Mouse (Mus musculus) neural tube, embryonic 12.5 days (tissue): ENCODE results near the gene Cela1. TPM values are rescaled to one million over a fixed set of nuclear protein-coding genes. Genes with fewer than 3 reads are reported as not detected.

Source experiments
- ATAC-seq: fragments of 200-750 bp; cut with Nextera tagmentation; 2 replicates; pipeline ENCODE4 v1.8.0; 2017; ENCODE audit warnings: low read depth, mild to moderate bottlenecking, moderate TSS enrichment, moderate library complexity; ENCODE audit not compliant: low FRiP score
- H3K27ac ChIP-seq: fragments of 300-500 bp; sonication (generic); 2 replicates; pipeline ENCODE4 v1.5.1; 2016
- H3K27me3 ChIP-seq: fragments of 300-500 bp; sonication (generic); replicated peaks from 2 replicates; pipeline ENCODE4 v1.6.1; 2016; ENCODE audit warnings: mild to moderate bottlenecking
- H3K36me3 ChIP-seq: fragments of 300-500 bp; sonication (generic); 2 replicates; pipeline ENCODE4 v1.6.1; 2016; ENCODE audit warnings: mild to moderate bottlenecking
- H3K4me1 ChIP-seq: fragments of 300-500 bp; sonication (generic); 2 replicates; pipeline ENCODE4 v1.6.1; 2016
- H3K4me2 ChIP-seq: fragments of 300-500 bp; sonication (generic); replicated peaks from 2 replicates; pipeline ENCODE4 v1.6.1; 2016; ENCODE audit warnings: mild to moderate bottlenecking
- H3K4me3 ChIP-seq: fragments of 300-500 bp; sonication (generic); 2 replicates; pipeline ENCODE4 v1.5.1; 2016
- H3K9ac ChIP-seq: fragments of 300-500 bp; sonication (generic); 2 replicates; pipeline ENCODE4 v1.6.1; 2016; ENCODE audit warnings: mild to moderate bottlenecking
- H3K9me3 ChIP-seq: fragments of 300-500 bp; sonication (generic); 2 replicates; pipeline ENCODE4 v1.6.1; 2016; ENCODE audit warnings: mild to moderate bottlenecking
- WGBS: fragments of 180-500 bp; shearing (Covaris S2); methylation state at CpG from one replicate; pipeline ENCODE4 v1.1.7; 2016; 5-methylcytosine and 5-hydroxymethylcytosine counted together
- polyA plus RNA-seq: library from polyadenylated mRNA; unstranded; fragments of >200 nt; fragmentation: Nextera tagmentation; extraction: Ambion mirVana; gene quantifications from 2 replicates; pipeline ENCODE4 v1.2.1, GENCODE M21; 2016

Gene Cela1
- polyA plus RNA-seq, 1 experiment from 2014 or later, result 3.4 TPM

DNA sequence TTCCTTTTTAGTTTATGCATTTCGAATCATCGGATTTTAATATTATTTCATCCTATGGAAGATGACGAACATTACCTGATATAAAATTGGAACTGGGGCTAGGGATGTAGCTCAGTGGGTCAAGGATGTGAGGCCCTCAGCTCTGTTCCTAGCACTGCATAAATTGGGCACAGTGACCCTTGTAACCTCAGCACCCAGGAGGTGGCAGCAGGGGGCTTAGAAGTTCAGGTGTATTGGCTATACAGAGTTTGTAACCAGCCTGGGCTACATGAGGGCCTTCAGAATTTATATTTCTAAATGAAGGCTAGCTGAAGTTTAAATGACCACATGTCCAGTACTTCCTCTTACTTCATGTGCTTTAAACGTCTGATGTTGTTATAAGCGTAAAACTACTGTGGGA lies 33.7 kb upstream of the Cela1 start:
- no peaks in the 10 kb centered on the region for H3K36me3 ChIP-seq
- no peak overlapping the region for H3K4me3 ChIP-seq
- H3K9me3 ChIP-seq, result no peaks in the 10 kb centered on the region
- H3K27me3 ChIP-seq, result no peaks in the 10 kb centered on the region
- no peak for ATAC-seq
- H3K9ac ChIP-seq, result no peak overlapping the region
- WGBS, result 91% methylated on average over 5 of the region's 5 CpGs
- no peaks in the 10 kb centered on the region for H3K4me1 ChIP-seq
- H3K27ac ChIP-seq, result no peak overlapping the region
- H3K4me2 ChIP-seq, result no peak overlapping the region

DNA sequence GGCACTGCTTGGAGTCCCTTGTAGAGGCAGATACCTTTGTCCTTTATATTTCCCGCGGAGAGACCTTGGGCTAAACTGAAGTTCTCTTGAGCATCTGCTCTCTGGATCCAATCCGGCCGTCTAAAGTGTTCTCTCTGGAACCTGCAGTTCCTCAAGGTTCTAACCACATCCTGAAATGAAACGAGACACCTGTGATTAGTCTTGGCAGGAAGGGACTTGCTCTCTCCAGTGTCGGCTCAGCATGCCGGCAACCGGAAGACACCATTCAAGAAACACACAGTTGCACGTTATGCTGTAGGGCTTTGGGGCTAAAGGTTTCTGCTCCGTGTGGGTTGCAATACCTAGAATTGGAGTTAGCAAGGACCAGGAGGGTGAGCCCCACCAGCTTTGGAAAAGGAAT lies 32.3 kb upstream of the Cela1 start:
- Histone ChIP-seq H3K4me1 (no peaks in the 10 kb centered on the region), H3K4me3 (no peak overlapping the region), H3K4me2 (no peak overlapping the region), H3K9me3 (no peaks in the 10 kb centered on the region), H3K36me3 (no peaks in the 10 kb centered on the region), H3K27ac (no peak overlapping the region), H3K9ac (no peak overlapping the region), H3K27me3 (no peaks in the 10 kb centered on the region)
- no peak for ATAC-seq
- WGBS, result 88% methylated on average over 10 of the region's 10 CpGs

- Histone ChIP-seq H3K4me2 (no peak overlapping the region), H3K4me1 (no peaks in the 10 kb centered on the region), H3K36me3 (no peaks in the 10 kb centered on the region), H3K27ac (no peak overlapping the region), H3K4me3 (no peak overlapping the region), H3K9me3 (no peaks in the 10 kb centered on the region), H3K9ac (no peak overlapping the region), H3K27me3 (no peaks in the 10 kb centered on the region)
- no peak for ATAC-seq
- 91% methylated on average over 5 of the region's 5 CpGs for WGBS
These were observed 31.5 kb upstream of the Cela1 start for GRCm38 (mm10) chr15:100719217-100719616.

DNA sequence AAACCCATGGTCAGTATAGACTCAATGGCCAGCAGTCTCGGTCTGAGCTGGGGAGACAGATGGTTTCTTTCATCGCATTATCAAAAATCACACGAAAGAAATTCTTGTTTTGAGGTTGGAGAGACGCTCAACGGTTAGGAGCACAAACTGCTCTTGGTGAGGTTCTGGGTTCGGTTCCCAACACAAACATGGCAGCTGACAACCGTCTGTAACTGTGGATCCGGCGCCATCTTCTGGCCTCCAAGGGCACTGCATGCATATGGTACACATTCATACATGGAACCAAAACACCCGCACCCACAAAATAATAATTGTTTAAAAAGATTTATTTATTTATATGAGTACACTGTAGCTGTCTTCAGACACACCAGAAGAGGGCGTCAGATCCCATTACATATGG lies 30.9 kb upstream of the Cela1 start:
- no peaks in the 10 kb centered on the region for H3K9me3 ChIP-seq
- 80% methylated on average over 11 of the region's 11 CpGs for WGBS
- no peak overlapping the region for H3K4me2 ChIP-seq
- H3K27ac ChIP-seq, result no peak overlapping the region
- no peak for ATAC-seq
- no peaks in the 10 kb centered on the region for H3K36me3 ChIP-seq
- no peak overlapping the region for H3K9ac ChIP-seq
- no peaks in the 10 kb centered on the region for H3K4me1 ChIP-seq
- H3K27me3 ChIP-seq, result no peaks in the 10 kb centered on the region
- H3K4me3 ChIP-seq, result no peak overlapping the region

- Histone ChIP-seq H3K4me3 (no peak overlapping the region), H3K36me3 (no peaks in the 10 kb centered on the region), H3K9me3 (no peaks in the 10 kb centered on the region), H3K4me1 (no peaks in the 10 kb centered on the region), H3K9ac (no peak overlapping the region), H3K27me3 (no peaks in the 10 kb centered on the region), H3K4me2 (no peak overlapping the region), H3K27ac (no peak overlapping the region)
- ATAC-seq, result no peak
- WGBS, result 85% methylated on average over 6 of the region's 6 CpGs
These were observed 30.2 kb upstream of the Cela1 start for GRCm38 (mm10) chr15:100717933-100718332.

GRCm38 (mm10) chr15:100715399-100715993 lies 27.8 kb upstream of the Cela1 start:
- 78% methylated on average over 9 of the region's 9 CpGs for WGBS
- H3K9me3 ChIP-seq, result no peaks in the 10 kb centered on the region
- H3K9ac ChIP-seq, result no peak overlapping the region
- H3K36me3 ChIP-seq, result no peaks in the 10 kb centered on the region
- H3K4me3 ChIP-seq, result no peak overlapping the region
- no peak overlapping the region for H3K27ac ChIP-seq
- ATAC-seq, result no peak
- H3K27me3 ChIP-seq, result no peaks in the 10 kb centered on the region
- no peaks in the 10 kb centered on the region for H3K4me1 ChIP-seq
- no peak overlapping the region for H3K4me2 ChIP-seq

- no peaks in the 10 kb centered on the region for H3K4me1 ChIP-seq
- no peak for ATAC-seq
- no peaks in the 10 kb centered on the region for H3K36me3 ChIP-seq
- H3K4me3 ChIP-seq, result no peak overlapping the region
- 90% methylated on average over 8 of the region's 8 CpGs for WGBS
- no peaks in the 10 kb centered on the region for H3K9me3 ChIP-seq
- no peak overlapping the region for H3K27ac ChIP-seq
- H3K9ac ChIP-seq, result no peak overlapping the region
- no peaks in the 10 kb centered on the region for H3K27me3 ChIP-seq
- no peak overlapping the region for H3K4me2 ChIP-seq
These were observed 26.7 kb upstream of the Cela1 start for GRCm38 (mm10) chr15:100714470-100714869.

- Histone ChIP-seq H3K36me3 (no peaks in the 10 kb centered on the region), H3K27me3 (no peaks in the 10 kb centered on the region), H3K27ac (no peak overlapping the region), H3K4me1 (no peaks in the 10 kb centered on the region), H3K4me3 (no peak overlapping the region), H3K9me3 (no peaks in the 10 kb centered on the region), H3K4me2 (no peak overlapping the region), H3K9ac (no peak overlapping the region)
- 61% methylated on average over 6 of the region's 6 CpGs for WGBS
- no peak for ATAC-seq
These were observed 23.1 kb upstream of the Cela1 start for GRCm38 (mm10) chr15:100710838-100711237.

- H3K4me3 ChIP-seq, result no peak overlapping the region
- H3K27me3 ChIP-seq, result 0 out of 2 replicates have a peak, but pooled peaks cover 4% of the 10 kb centered on the region
- H3K4me2 ChIP-seq, result no peak overlapping the region
- H3K4me1 ChIP-seq, result peaks cover 6% of the 10 kb centered on the region; the same call in 1 of the 2 replicates
- no peaks in the 10 kb centered on the region for H3K9me3 ChIP-seq
- no peak overlapping the region for H3K9ac ChIP-seq
- ATAC-seq, result no peak
- no peak overlapping the region for H3K27ac ChIP-seq
- no peaks in the 10 kb centered on the region for H3K36me3 ChIP-seq
- 89% methylated on average over 8 of the region's 8 CpGs for WGBS
These were observed 20.8 kb upstream of the Cela1 start for GRCm38 (mm10) chr15:100708433-100709078.

GRCm38 (mm10) chr15:100706226-100706625 lies 18.5 kb upstream of the Cela1 start:
- Histone ChIP-seq H3K4me3 (no peak overlapping the region), H3K27me3 (peaks cover 12% of the 10 kb centered on the region; the same call in 1 of the 2 replicates), H3K4me1 (peaks cover 6% of the 10 kb centered on the region; the same call in 1 of the 2 replicates), H3K36me3 (no peaks in the 10 kb centered on the region), H3K9me3 (no peaks in the 10 kb centered on the region), H3K9ac (no peak overlapping the region), H3K27ac (no peak overlapping the region), H3K4me2 (no peak overlapping the region)
- ATAC-seq, result no peak
- 68% methylated on average over 8 of the region's 8 CpGs for WGBS

- H3K4me2 ChIP-seq, result no peak overlapping the region
- H3K36me3 ChIP-seq, result no peaks in the 10 kb centered on the region
- H3K27me3 ChIP-seq, result peaks cover 12% of the 10 kb centered on the region; the same call in 1 of the 2 replicates
- H3K4me1 ChIP-seq, result peaks cover 6% of the 10 kb centered on the region; the same call in 1 of the 2 replicates
- no peak overlapping the region for H3K9ac ChIP-seq
- no peak overlapping the region for H3K27ac ChIP-seq
- WGBS, result 100% methylated on average over 1 of the region's 1 CpGs
- no peak overlapping the region for H3K4me3 ChIP-seq
- H3K9me3 ChIP-seq, result no peaks in the 10 kb centered on the region
- no peak for ATAC-seq
These were observed 17.7 kb upstream of the Cela1 start for GRCm38 (mm10) chr15:100705376-100705775.

GRCm38 (mm10) chr15:100703913-100704312 lies 16.2 kb upstream of the Cela1 start:
- 9% methylated on average over 17 of the region's 17 CpGs for whole genome bisulfite sequencing
- no peak for ATAC-seq
- no peak overlapping the region for H3K9ac ChIP-seq
- H3K4me1 ChIP-seq, result peaks cover 6% of the 10 kb centered on the region; the same call in 1 of the 2 replicates
- H3K4me3 ChIP-seq, result no peak overlapping the region
- no peak overlapping the region for H3K27ac ChIP-seq
- H3K27me3 ChIP-seq, result peaks cover 12% of the 10 kb centered on the region; the same call in 1 of the 2 replicates
- H3K9me3 ChIP-seq, result no peaks in the 10 kb centered on the region
- H3K4me2 ChIP-seq, result peak overlapping the region; percentile 33; the same call in 1 of the 2 replicates
- no peaks in the 10 kb centered on the region for H3K36me3 ChIP-seq

GRCm38 (mm10) chr15:100701856-100702255 lies 14.1 kb upstream of the Cela1 start:
- no peak for ATAC-seq
- Histone ChIP-seq H3K4me2 (no peak overlapping the region), H3K27me3 (peaks cover 12% of the 10 kb centered on the region; the same call in 1 of the 2 replicates), H3K27ac (no peak overlapping the region), H3K4me1 (peaks cover 6% of the 10 kb centered on the region; the same call in 1 of the 2 replicates), H3K9ac (no peak overlapping the region), H3K4me3 (no peak overlapping the region), H3K9me3 (no peaks in the 10 kb centered on the region), H3K36me3 (no peaks in the 10 kb centered on the region)
- WGBS, result 67% methylated on average over 6 of the region's 6 CpGs
